Mouse (Mus musculus) R1 (cell line): ENCODE measurements around the gene Rsph1.
"Not testable (repeated sequence)": the region's sequence is repeated elsewhere in the genome, so short reads cannot be mapped to it uniquely, and the experiment has no call there.

Experiments
- DNase-seq: peaks from one replicate; pipeline ENCODE4 v3.0.0-alpha.2; 2018; ENCODE audit warnings: low read depth, low spot score

The Rsph1 gene

GRCm38 (mm10) chr17:31277931-31278330 is 748 bp upstream of the Rsph1 start:
- DNase-seq = no peak

GRCm38 (mm10) chr17:31276207-31276921 is 819 bp downstream of the Rsph1 start:
- peak; percentile 34 for DNase-seq

DNA sequence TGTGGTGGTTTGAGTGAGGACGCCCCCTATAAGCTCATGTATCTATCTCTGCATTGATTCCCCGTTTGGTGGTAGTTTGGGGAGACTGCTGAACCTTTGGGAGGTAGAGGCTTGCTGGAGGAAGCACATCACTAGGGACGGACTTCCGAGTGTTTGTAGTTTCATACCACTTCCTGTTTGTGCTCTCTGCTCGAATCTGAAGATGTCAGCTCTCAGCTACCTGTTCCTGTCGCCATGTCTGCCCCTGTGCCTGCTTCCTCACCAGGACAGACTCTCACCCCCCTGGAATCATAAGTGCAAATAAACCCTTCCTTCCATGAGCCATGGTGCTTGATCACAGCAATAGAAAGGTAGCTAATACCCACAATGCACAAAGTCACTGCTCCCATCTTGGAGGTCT is 2.0 kb downstream of the Rsph1 start:
- no peak for DNase-seq

DNA sequence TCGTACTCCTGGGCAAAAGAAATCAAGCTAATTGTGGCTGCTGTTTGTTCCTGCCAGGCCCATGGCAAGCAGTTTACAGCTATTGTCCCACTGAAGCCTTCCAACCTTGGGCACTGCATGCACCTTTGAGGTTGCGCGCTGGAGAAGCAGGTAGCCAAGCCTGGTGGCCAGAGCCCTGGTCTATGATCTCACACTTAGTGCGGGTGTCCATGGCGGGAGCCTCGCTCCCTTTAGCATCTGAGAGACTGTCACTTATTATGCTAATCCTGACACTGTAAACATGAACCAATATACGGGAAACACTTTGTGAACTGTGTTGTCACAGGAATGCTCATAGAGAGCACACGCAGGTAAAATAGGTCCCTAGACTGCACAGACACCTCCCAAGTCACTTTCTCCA is 3.6 kb downstream of the Rsph1 start:
- DNase-seq = no peak

- DNase-seq = no peak
Measured at GRCm38 (mm10) chr17:31272416-31273165, 4.6 kb downstream of the Rsph1 start.

GRCm38 (mm10) chr17:31271136-31271851 is 5.9 kb downstream of the Rsph1 start:
- peak; percentile 69 for DNase-seq

- DNase-seq = not testable (repeated sequence)
Measured at GRCm38 (mm10) chr17:31270736-31271135, 6.4 kb downstream of the Rsph1 start.

DNA sequence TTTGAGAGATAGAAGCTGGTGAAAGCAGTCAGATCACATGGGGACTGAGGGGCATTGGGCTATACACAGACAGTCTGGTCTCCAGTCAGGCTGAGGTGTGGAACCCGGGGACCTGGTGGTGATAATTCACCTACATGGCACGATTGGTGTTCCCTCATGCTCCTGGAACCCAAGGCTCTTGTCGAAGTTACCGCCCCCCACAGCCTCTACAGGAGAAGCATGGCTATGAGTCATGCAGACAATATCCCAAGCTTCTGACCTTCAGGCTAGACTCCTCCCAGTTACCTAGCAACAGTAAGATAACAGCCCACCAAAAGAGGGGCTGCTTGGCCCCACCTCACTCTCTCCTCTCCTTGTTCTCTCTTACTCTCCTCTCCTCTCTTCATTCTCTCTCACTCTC is 6.9 kb downstream of the Rsph1 start:
- peak; percentile 73 for DNase-seq

GRCm38 (mm10) chr17:31269761-31270160 is 7.4 kb downstream of the Rsph1 start:
- DNase-seq = no peak

DNA sequence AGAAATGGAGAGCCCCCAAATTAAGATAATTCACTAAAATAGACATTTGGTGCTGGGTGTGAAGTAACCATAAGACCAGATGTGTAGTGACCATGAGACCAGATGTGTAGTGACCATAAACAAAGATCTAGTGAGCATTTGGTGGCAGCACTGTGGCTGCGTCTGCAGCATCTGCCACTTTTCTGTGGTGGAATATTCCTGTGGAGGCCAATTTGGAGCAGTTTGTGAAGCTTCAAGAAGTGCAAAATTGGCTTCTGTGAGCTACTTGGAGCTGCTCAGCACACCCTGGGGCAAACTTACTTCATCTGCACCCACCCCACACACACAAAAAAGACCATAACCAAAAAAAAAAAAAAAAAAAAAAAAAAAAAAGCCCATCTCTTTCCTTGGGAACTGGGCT is 9.2 kb downstream of the Rsph1 start:
- no peak for DNase-seq

DNA sequence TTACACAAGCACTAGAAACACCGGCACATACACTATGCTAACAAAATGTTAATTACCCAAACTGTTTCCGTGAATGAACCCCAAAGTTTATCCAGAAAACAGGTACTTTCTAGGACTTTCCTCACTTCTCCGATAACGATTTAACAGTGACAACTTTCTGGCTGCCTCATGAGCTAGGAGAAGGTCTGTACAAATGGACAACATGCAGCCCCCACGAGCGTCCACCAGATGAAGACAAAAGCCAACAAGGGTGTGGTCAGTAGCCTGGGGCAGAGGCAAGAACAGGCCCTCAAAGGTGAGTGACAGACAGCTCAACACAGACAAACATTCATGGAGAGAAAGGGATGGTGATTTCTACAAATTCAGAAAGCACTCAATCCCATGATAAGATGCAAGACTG is 9.6 kb downstream of the Rsph1 start:
- no peak for DNase-seq

DNA sequence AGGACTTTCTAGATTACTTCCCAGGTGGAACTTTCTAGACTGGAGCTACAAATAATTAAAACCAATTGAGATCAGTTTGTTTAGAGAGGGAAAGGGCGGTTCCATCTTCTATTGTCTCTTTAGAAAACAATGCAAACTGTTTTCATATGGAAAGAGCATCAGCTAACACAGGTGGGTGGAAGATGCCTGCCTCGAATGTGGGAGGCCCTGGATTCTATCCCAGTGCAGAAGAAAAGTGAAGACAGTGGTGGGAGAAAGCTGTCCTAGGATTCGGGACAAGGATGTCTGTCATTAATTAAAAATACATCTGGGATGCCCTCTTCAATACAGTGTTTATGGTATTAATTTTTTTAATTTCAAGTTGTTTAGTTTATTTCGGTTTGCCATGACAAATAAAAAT is 10.0 kb downstream of the Rsph1 start:
- DNase-seq = no peak

- no peak for DNase-seq
Measured at GRCm38 (mm10) chr17:31266321-31266950, 10.7 kb downstream of the Rsph1 start.

DNA sequence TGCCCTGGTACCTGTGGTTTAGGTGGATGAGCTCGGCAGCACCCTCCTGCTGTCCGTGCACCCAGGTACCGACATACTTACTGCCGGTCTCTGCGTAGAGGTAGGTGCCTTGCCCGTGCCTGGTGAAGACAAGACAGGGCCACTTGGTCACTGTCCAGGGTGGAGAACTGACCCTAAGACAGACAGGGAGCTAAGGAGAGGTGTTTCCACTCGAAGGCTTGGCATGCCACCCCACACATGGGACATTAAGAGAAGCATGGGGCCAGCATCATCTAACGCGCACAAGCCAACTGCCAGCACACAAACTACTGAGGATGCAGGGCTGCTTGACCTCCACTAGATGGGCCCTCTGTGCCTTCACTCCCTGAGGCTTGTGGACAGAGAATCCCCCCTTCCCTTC is 11.4 kb downstream of the Rsph1 start:
- DNase-seq = no peak

- peak; percentile 86 for DNase-seq
Measured at GRCm38 (mm10) chr17:31265171-31265572, 12.0 kb downstream of the Rsph1 start.

DNA sequence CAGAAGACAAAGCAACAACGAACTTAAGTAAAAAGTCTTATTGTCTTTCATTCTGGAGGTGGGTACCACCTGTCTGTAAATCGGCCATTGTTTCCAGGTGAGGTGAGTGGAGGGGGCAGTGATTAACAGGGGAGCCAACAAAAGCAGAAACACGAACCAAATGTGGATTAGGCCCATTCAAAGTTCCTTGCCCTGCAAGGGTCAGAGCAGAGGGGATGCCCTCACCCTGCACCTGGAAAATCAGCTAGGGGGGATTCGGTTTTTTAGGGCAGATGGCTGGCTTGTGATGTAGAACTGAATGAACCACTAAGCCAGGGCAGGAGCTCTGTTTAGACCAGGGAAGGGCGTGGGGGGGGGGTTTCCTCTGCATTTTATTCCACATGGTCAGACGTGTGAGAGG is 12.8 kb downstream of the Rsph1 start:
- DNase-seq = no peak

GRCm38 (mm10) chr17:31263770-31264169 is 13.4 kb downstream of the Rsph1 start:
- DNase-seq = no peak

DNA sequence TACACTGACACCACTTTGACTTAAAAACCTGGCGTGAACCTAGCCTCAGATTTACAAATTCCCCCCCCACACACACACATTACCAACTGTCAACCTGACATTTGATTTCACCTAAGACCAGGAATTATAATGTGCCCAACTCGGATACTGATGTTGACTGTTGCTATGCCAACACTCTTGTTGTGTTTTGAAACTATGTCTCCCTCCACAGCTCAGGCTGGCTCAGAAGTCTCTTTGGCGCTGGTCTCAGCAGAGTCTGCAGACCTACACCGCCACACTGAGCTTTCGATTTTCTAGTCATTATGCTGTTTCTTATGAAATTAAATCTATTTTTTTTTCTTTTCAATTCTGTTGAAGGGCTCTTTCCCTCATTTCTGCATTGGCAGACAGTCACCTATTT is 14.5 kb downstream of the Rsph1 start:
- DNase-seq = no peak

- no peak for DNase-seq
Measured at GRCm38 (mm10) chr17:31261352-31261751, 15.8 kb downstream of the Rsph1 start.

DNA sequence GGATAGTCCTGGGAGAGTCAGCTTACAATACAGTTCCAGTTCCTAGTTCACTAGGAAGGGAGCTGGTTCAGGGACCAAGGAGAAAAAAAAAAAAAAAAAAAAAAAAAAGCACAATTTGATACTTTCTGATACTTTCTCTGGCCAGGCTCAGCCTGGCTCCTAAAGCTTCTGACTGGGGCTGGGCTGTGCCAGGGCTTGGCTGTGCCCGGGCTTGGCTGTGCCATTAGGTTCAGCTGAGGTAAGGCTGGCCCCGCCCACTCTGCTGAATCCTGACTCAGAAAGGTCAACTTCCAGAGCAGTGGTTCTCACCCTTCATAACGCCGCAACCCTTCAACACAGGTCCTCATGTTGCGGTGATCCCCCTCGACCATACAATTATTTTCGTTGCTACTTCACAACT is 16.8 kb downstream of the Rsph1 start:
- DNase-seq = no peak

DNA sequence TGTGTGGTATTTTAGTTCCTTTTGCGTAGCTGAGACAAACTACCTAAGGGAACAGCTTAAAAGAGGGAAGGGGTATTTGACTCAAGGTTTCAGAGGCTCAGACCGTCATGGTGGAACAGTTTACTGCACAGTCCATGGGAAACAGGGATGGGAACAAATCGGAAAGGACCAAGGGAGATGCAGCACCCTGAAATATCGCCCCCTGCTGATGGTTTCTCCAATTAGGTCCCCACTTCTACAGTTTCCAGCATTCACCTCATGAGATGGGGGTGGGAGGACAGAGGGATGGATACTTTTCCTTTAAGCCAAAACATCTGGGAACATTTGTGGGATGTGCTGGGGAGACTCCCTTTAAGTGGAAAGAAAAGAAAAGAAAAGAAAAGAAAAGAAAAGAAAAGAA is 17.4 kb downstream of the Rsph1 start:
- DNase-seq = no peak

DNA sequence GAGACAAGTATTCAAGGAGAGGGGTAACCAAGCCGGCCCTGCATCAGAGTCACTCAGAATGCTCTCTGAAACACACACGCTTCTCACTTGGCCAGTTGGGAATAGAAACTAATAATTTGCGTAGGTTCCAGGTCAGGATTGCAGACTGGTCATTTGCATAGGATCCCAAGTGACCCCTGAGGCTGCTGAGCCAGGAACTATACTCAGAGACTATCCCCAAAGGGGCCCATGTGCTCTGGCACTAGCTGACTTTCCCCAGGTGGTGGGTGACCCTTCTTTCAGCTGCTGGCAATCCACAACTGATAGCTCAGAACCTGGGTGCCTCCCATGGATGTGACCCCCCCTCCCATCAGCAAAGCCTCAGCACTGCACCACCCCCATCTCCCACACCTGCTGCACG is 18.0 kb downstream of the Rsph1 start:
- DNase-seq = no peak
